Mouse (Mus musculus): ENCODE results near the gene Nck2. TPM values are rescaled to one million over a fixed set of nuclear protein-coding genes. Genes with fewer than 3 reads are reported as not detected.
A peak's percentile ranks its signal among the peaks of the same experiment; 100 is the strongest.

Gene Nck2
- 10 to 100 TPM; 56.2 to 58.7 TPM for total RNA-seq (2021)

GRCm38 (mm10) chr1:43444531-43444930 lies at the start of gene Nck2:
Nck2 (plus strand) TSS chr1:43444579.
- DNase-seq, result no peak
- intact Hi-C loops (cut with DNase I), result no loop called here

GRCm38 (mm10) chr1:43395040-43395439 lies 49.3 kb upstream of the Nck2 start:
- no peak for DNase-seq
- intact Hi-C loops (cut with DNase I), result no loop called here

- DNase-seq, result no peak
- intact Hi-C loops (cut with DNase I), result no loop called here
Measured at GRCm38 (mm10) chr1:43395799-43396198, 48.6 kb upstream of the Nck2 start.

- intact Hi-C loops (cut with DNase I), result no loop called here
Measured at GRCm38 (mm10) chr1:43396522-43396921, 47.9 kb upstream of the Nck2 start.

GRCm38 (mm10) chr1:43397096-43397495 lies 47.3 kb upstream of the Nck2 start:
- intact Hi-C loops (cut with DNase I), result no loop called here
- no peak for DNase-seq

More at GRCm38 (mm10) chr1:43396522-43396921, 47.9 kb upstream of the Nck2 start:
- DNase-seq, result no peak

- no peak for DNase-seq
- intact Hi-C loops (cut with DNase I), result no loop called here
Measured at GRCm38 (mm10) chr1:43398738-43399601, 45.4 kb upstream of the Nck2 start.

GRCm38 (mm10) chr1:43399602-43400216 lies 44.7 kb upstream of the Nck2 start:
- intact Hi-C loops (cut with DNase I), result no loop called here
- no peak for DNase-seq

GRCm38 (mm10) chr1:43400655-43401054 lies 43.7 kb upstream of the Nck2 start:
- DNase-seq, result no peak
- intact Hi-C loops (cut with DNase I), result no loop called here

- intact Hi-C loops (cut with DNase I), result no loop called here
- DNase-seq, result peak; percentile 31
Measured at GRCm38 (mm10) chr1:43403341-43403740, 41.0 kb upstream of the Nck2 start.

- no peak for DNase-seq
- intact Hi-C loops (cut with DNase I), result no loop called here
Measured at GRCm38 (mm10) chr1:43404693-43405678, 39.4 kb upstream of the Nck2 start.

GRCm38 (mm10) chr1:43409019-43409418 lies 35.4 kb upstream of the Nck2 start:
- intact Hi-C loops (cut with DNase I), result no loop called here
- DNase-seq, result no peak

- no peak for DNase-seq
- intact Hi-C loops (cut with DNase I), result no loop called here
Measured at GRCm38 (mm10) chr1:43412825-43413224, 31.6 kb upstream of the Nck2 start.

- intact Hi-C loops (cut with DNase I), result no loop called here
- no peak for DNase-seq
Measured at GRCm38 (mm10) chr1:43413298-43413697, 31.1 kb upstream of the Nck2 start.

- intact Hi-C loops (cut with DNase I), result no loop called here
- DNase-seq, result no peak
Measured at GRCm38 (mm10) chr1:43413749-43414148, 30.6 kb upstream of the Nck2 start.

GRCm38 (mm10) chr1:43414228-43414627 lies 30.2 kb upstream of the Nck2 start:
- intact Hi-C loops (cut with DNase I), result no loop called here
- DNase-seq, result no peak

- intact Hi-C loops (cut with DNase I), result no loop called here
Measured at GRCm38 (mm10) chr1:43414971-43415370, 29.4 kb upstream of the Nck2 start.

GRCm38 (mm10) chr1:43422969-43423748 lies 21.2 kb upstream of the Nck2 start:
- DNase-seq, result no peak
- intact Hi-C loops (cut with DNase I), result no loop called here

More at GRCm38 (mm10) chr1:43414971-43415370, 29.4 kb upstream of the Nck2 start:
- no peak for DNase-seq

- no peak for DNase-seq
- intact Hi-C loops (cut with DNase I), result no loop called here
Measured at GRCm38 (mm10) chr1:43426526-43426925, 17.9 kb upstream of the Nck2 start.

GRCm38 (mm10) chr1:43426993-43427535 lies 17.3 kb upstream of the Nck2 start:
- DNase-seq, result no peak
- intact Hi-C loops (cut with DNase I), result no loop called here
